Mouse (Mus musculus) E14TG2a.4 (cell line): ENCODE results near the gene Slit1.

Experiments used
- CTCF ChIP-seq: conservative IDR thresholded peaks from 2 replicates; pipeline ENCODE4 v1.5.1; 2014; ENCODE audit warnings: low read length
- NANOG ChIP-seq: IDR thresholded peaks from 2 replicates; pipeline ENCODE4 v1.6.1; 2014; ENCODE audit warnings: borderline replicate concordance, low read length, mixed read lengths
- POU5F1 ChIP-seq: IDR thresholded peaks from 2 replicates; pipeline ENCODE4 v1.6.1; 2014; ENCODE audit warnings: low read length, borderline replicate concordance

GRCm38 (mm10) chr19:41620366-41621092 lies 122.9 kb downstream of the Slit1 start:
- no peak for TF ChIP-seq CTCF
- TF ChIP-seq NANOG, result no peak
- TF ChIP-seq POU5F1, result no peak
